Mouse (Mus musculus) cerebellum, adult 2 months (tissue): Measurements from ENCODE around the gene Sept8.

Source experiments
- CTCF ChIP-seq: fragments of 200-500 bp; IDR thresholded peaks from 2 replicates; pipeline ENCODE4 v1.5.1; 2011; ENCODE audit warnings: low read depth, mild to moderate bottlenecking, control low read depth, low read length, moderate library complexity, borderline replicate concordance; ENCODE audit not compliant: insufficient read depth
- POLR2A ChIP-seq: fragments of 200-500 bp; IDR thresholded peaks from 2 replicates; pipeline ENCODE4 v1.6.1; 2011; ENCODE audit warnings: low read length, control low read depth, borderline replicate concordance; ENCODE audit not compliant: insufficient read depth

GRCm38 (mm10) chr11:53543021-53543420 lies 24.0 kb downstream of the Sept8 start:
- TF ChIP-seq POLR2A, result no peak
- TF ChIP-seq CTCF, result no peak
